Mouse (Mus musculus): ENCODE data around the gene Gm34653. TPM values are rescaled to one million over a fixed set of nuclear protein-coding genes. Genes with fewer than 3 reads are reported as not detected.
"Not testable (repeated sequence)": the region's sequence is repeated elsewhere in the genome, so short reads cannot be mapped to it uniquely, and the experiment has no call there.

Gm34653 gene
- polyA plus RNA-seq, 1 experiment = not detected

DNA sequence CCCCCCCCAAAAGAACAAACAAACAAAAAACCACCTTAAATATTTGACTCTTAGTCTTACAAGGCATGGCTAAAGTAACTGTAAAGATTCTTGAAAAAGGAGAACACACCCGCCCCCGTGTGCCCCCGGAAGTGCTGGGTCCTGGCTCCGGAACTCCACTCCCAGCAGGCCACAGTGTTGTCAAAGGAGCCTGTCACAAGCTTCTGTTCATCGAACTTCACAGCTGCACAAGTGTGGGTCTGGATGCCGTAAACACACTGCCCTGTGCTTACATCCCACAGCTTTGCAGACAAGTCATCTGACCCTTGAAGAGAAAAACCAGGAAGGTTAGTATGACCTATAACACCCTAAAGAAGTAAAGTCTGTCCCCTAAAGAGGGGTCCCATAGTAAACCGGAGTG, 20.1 kb upstream of the Gm34653 start:
- H3ac ChIP-seq (ENCODE audit: control insufficient read depth, insufficient read length) = no peak overlapping the region
- H3K36me3 ChIP-seq (ENCODE audit: control insufficient read depth, insufficient read depth) = peaks cover 53% of the 10 kb centered on the region
- no peaks in the 10 kb centered on the region for H3K27me3 ChIP-seq (ENCODE audit: control insufficient read depth, insufficient read depth, insufficient read length)
- H3K79me2 ChIP-seq (ENCODE audit: control insufficient read depth, insufficient read depth) = peaks cover 61% of the 10 kb centered on the region
- no peak for TF ChIP-seq TCF12 (IDR thresholded peaks at IDR 0.05; ENCODE audit: insufficient read depth, poor library complexity, severe bottlenecking)
- peak; percentile 59 for TF ChIP-seq POLR2AphosphoS2 (IDR thresholded peaks at IDR 0.05; ENCODE audit: insufficient read length, low read depth)
- no peak for TF ChIP-seq CEBPB (IDR thresholded peaks at IDR 0.05; ENCODE audit: insufficient read depth, poor library complexity, severe bottlenecking)
- H3K4me3 ChIP-seq = no peak overlapping the region
- no peak overlapping the region for H3K4me2 ChIP-seq (ENCODE audit: low read depth)

DNA sequence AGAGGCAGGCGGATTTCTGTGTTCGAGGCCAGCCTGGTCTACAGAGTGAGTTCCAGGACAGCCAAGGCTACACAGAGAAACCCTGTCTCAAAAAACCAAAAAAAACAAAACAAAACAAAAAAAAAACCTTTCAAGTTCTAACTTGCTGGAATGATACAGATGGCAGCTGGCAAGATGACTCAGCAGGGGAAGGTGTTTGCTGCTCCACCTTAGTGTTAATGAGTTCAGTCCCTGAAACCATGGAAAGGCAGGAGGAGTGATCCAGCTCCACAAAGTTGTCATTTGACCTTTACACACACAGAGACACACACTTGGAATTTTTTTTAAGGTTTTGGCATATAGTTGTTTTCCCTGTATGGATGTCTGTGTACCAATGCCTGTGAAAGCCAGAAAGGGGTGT, 16.9 kb upstream of the Gm34653 start:
- H3ac ChIP-seq (ENCODE audit: control insufficient read depth, insufficient read length); H3K4me2 ChIP-seq (ENCODE audit: low read depth); H3K4me3 ChIP-seq; H3K27me3 ChIP-seq (ENCODE audit: control insufficient read depth, insufficient read depth, insufficient read length): not testable (repeated sequence)
- Histone ChIP-seq H3K36me3 (ENCODE audit: control insufficient read depth, insufficient read depth) (peaks cover 50% of the 10 kb centered on the region), H3K79me2 (ENCODE audit: control insufficient read depth, insufficient read depth) (peaks cover 33% of the 10 kb centered on the region)
- peak in 1 of 3 experiments; percentile 21 for TF ChIP-seq MYOD1 (IDR thresholded peaks at IDR 0.05; ENCODE audit: control insufficient read depth in 1 of 3, insufficient read length in 2 of 3, low read depth in 2 of 3)

DNA sequence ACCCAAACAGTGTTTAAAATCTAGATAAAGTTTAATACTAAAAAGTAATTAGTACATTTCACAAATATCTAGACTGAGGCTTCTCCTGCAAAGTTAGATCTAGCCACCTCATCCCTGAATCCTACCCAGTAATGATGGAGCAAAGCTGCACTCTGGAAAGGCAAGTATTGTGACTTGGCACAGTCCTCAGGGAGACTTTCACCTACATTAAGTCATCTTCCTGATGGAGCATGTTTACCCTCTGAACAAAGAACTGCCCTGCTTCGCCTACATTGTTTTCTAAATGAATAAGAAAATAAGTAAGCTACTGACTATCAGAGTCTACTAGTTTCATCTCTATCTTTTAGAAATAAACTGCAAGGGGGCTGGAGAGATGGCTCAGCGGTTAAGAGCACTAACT, 14.3 kb upstream of the Gm34653 start:
- no peaks in the 10 kb centered on the region for H3K27me3 ChIP-seq (ENCODE audit: control insufficient read depth, insufficient read depth, insufficient read length)
- TF ChIP-seq POLR2AphosphoS2 (IDR thresholded peaks at IDR 0.05; ENCODE audit: insufficient read length, low read depth) = no peak
- TF ChIP-seq TCF3 (IDR thresholded peaks at IDR 0.05; ENCODE audit: insufficient read length, low read depth) = no peak
- no peak for TF ChIP-seq E2F4 (IDR thresholded peaks at IDR 0.05; ENCODE audit: insufficient read depth)
- H3K4me3 ChIP-seq = no peak overlapping the region
- peaks cover 40% of the 10 kb centered on the region for H3K36me3 ChIP-seq (ENCODE audit: control insufficient read depth, insufficient read depth)
- no peak overlapping the region for H3ac ChIP-seq (ENCODE audit: control insufficient read depth, insufficient read length)
- H3K4me2 ChIP-seq (ENCODE audit: low read depth) = no peak overlapping the region
- peaks cover 36% of the 10 kb centered on the region for H3K79me2 ChIP-seq (ENCODE audit: control insufficient read depth, insufficient read depth)

DNA sequence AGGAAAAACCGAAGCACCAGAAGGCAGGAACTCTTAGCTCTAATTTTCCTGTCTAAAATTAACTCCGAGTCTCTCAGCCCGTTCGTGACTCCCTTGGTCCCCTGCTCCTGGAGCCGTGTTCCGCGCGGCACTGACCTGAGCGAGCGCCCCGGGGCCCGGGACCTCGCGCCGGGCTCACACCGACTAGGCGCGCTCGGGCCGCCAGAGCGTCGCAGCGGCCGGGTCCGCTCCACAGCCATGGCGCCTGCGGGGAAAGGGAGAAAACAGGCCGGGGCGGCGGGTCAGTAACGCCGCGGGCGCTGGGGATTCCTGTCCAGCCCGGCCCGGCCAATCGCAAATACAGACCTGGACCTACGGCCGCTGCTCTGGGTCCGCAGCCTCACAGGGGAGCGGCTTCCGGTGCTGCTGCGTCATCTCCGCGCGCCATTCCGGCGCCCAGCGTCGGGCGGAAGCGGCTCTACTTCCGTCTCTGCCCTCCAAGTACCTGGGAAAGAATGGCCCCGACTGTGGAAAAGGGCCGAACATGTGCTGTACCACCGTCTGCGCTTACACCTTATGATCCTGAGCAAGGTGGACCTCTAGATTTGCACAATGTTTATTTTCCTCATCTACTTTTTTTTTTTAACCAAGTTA, 6.9 kb upstream of the Gm34653 start, which contains the start of gene Fbxw2:
Fbxw2 (minus strand) TSS at position 485 of the 633 bp plus-strand sequence.
- Histone ChIP-seq H3K79me2 (ENCODE audit: control insufficient read depth, insufficient read depth) (peaks cover 38% of the 10 kb centered on the region), H3K36me3 (ENCODE audit: control insufficient read depth, insufficient read depth) (peaks cover 11% of the 10 kb centered on the region)
- peak; percentile 83 for TF ChIP-seq POLR2A (IDR thresholded peaks at IDR 0.05; ENCODE audit: insufficient read length, low read depth)
- TF ChIP-seq POLR2AphosphoS2 (IDR thresholded peaks at IDR 0.05; ENCODE audit: insufficient read length, low read depth) = peak; percentile 87
- TF ChIP-seq MAX (IDR thresholded peaks at IDR 0.05; ENCODE audit: low read depth) = no peak
- no peak for TF ChIP-seq TCF12 (IDR thresholded peaks at IDR 0.05; ENCODE audit: insufficient read depth, poor library complexity, severe bottlenecking)
- TF ChIP-seq SRF (IDR thresholded peaks at IDR 0.05; ENCODE audit: control insufficient read depth, insufficient read length, low read depth) = peak; percentile 80

DNA sequence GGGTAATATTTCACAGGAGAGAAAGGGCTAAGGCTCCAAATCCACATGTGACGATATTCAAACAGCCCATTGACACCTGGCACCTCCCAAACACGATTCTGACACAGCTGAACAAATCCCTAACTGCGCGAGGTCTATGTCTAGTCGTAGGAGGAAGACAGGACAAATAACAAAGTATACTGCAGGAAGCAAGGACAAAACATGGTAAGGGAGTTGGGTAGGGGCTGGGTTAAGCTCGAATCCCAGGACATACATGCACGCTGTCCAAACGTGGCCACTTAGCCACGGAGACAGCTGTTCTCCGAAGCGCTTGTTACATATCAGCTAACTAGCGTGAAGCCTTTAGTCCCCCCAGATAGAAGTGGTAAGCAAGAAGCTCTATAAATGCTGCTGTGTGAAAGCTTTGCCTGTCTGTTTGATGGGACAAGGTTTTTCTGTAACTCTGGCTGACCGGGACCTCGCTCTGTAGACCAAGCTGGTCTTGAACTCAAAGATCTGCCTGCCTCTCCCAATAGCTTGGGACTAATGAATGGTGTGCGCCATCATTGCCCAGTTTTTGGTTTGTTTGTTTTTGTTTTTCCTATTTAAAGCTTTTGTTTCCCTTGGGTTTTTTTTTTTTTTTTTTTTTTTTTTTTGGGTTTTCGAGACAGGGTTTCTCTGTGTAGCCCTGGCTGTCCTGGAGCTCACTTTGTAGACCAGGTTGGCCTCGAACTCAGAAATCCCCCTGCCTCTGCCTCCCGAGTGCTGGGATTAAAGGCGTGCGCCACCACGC, 6.2 kb upstream of the Gm34653 start:
- H3K4me3 ChIP-seq = peak overlapping the region; percentile 62
- peaks cover 6% of the 10 kb centered on the region for H3K36me3 ChIP-seq (ENCODE audit: control insufficient read depth, insufficient read depth)
- H3K4me2 ChIP-seq (ENCODE audit: low read depth) = peak overlapping the region; percentile 98
- peaks cover 35% of the 10 kb centered on the region for H3K79me2 ChIP-seq (ENCODE audit: control insufficient read depth, insufficient read depth)
- TF ChIP-seq POLR2A (IDR thresholded peaks at IDR 0.05; ENCODE audit: insufficient read length, low read depth) (no peak), REST (IDR thresholded peaks at IDR 0.05; ENCODE audit: insufficient read depth, insufficient read length) (no peak)
- H3ac ChIP-seq (ENCODE audit: control insufficient read depth, insufficient read length) = peak overlapping the region; percentile 74
- H3K27me3 ChIP-seq (ENCODE audit: control insufficient read depth, insufficient read depth, insufficient read length) = no peaks in the 10 kb centered on the region

More for the DNA sequence above, 6.9 kb upstream of the Gm34653 start, which contains the start of gene Fbxw2:
- Histone ChIP-seq H3K4me3 (peak within 1 kb of the TSS; percentile 62), H3K27me3 (ENCODE audit: control insufficient read depth, insufficient read depth, insufficient read length) (no peaks in the 10 kb centered on the region), H3ac (ENCODE audit: control insufficient read depth, insufficient read length) (peak within 1 kb of the TSS; percentile 74), H3K4me2 (ENCODE audit: low read depth) (peak within 1 kb of the TSS; percentile 98)

DNA sequence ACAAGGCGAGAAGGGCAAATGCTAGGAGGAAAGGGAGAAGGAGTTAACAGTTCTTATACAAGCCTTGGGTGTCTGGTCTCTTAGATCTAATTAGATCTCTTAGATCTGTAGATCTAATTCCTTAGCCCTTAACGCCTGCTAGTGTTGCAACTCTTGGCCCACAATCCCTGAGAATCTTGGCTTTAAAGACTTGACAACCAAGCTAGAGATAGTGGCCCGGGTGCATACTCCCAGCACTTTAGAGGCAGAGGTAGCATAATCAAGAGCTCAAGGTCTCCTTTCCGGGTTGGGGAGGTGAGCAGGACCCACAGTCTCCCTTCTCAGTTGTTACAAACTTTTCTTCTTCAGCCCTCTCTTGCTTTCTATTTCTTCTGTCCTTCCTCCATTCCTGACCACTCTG, 5.2 kb upstream of the Gm34653 start:
- H3K36me3 ChIP-seq (ENCODE audit: control insufficient read depth, insufficient read depth) = no peaks in the 10 kb centered on the region
- H3K4me2 ChIP-seq (ENCODE audit: low read depth) = no peak overlapping the region
- H3K79me2 ChIP-seq (ENCODE audit: control insufficient read depth, insufficient read depth) = peaks cover 29% of the 10 kb centered on the region
- no peak overlapping the region for H3K4me3 ChIP-seq
- no peak overlapping the region for H3ac ChIP-seq (ENCODE audit: control insufficient read depth, insufficient read length)
- TF ChIP-seq TCF3 (IDR thresholded peaks at IDR 0.05; ENCODE audit: insufficient read length, low read depth) (no peak), SRF (IDR thresholded peaks at IDR 0.05; ENCODE audit: control insufficient read depth, insufficient read length, low read depth) (no peak), MYOD1 (IDR thresholded peaks at IDR 0.05; ENCODE audit: control insufficient read depth in 1 of 3, insufficient read length in 2 of 3, low read depth in 2 of 3) (no peak), REST (IDR thresholded peaks at IDR 0.05; ENCODE audit: insufficient read depth, insufficient read length) (no peak), TCF12 (IDR thresholded peaks at IDR 0.05; ENCODE audit: insufficient read depth, poor library complexity, severe bottlenecking) (no peak), E2F4 (IDR thresholded peaks at IDR 0.05; ENCODE audit: insufficient read depth) (no peak), POLR2AphosphoS2 (IDR thresholded peaks at IDR 0.05; ENCODE audit: insufficient read length, low read depth) (no peak), CEBPB (IDR thresholded peaks at IDR 0.05; ENCODE audit: insufficient read depth, poor library complexity, severe bottlenecking) (no peak), MYOG (IDR thresholded peaks at IDR 0.05; ENCODE audit: control insufficient read depth in 1 of 3, insufficient read depth in 1 of 3, insufficient read length in 2 of 3, low read depth in 2 of 3) (no peak), MAX (IDR thresholded peaks at IDR 0.05; ENCODE audit: low read depth) (no peak), USF1 (IDR thresholded peaks at IDR 0.05; ENCODE audit: low read depth) (no peak), POLR2A (IDR thresholded peaks at IDR 0.05; ENCODE audit: insufficient read length, low read depth) (no peak)
- no peaks in the 10 kb centered on the region for H3K27me3 ChIP-seq (ENCODE audit: control insufficient read depth, insufficient read depth, insufficient read length)

Measured in myocyte (in vitro differentiated cells).